Mouse (Mus musculus): ENCODE data around the gene Igfbp1.
"Not testable (repeated sequence)": the region's sequence is repeated elsewhere in the genome, so short reads cannot be mapped to it uniquely, and the experiment has no call there.

Gene Igfbp1

GRCm38 (mm10) chr11:7194432-7195311 is 2.9 kb upstream of the Igfbp1 start:
- DNase-seq (ENCODE audit: low spot score), result no peak

GRCm38 (mm10) chr11:7195312-7195685 is 2.3 kb upstream of the Igfbp1 start:
- DNase-seq (ENCODE audit: low spot score), result no peak

GRCm38 (mm10) chr11:7198006-7198405 is 424 bp downstream of the Igfbp1 start:
- DNase-seq (ENCODE audit: low spot score), result no peak

- DNase-seq (ENCODE audit: low spot score), result no peak
Measured at GRCm38 (mm10) chr11:7198481-7199256, 1.1 kb downstream of the Igfbp1 start.

- DNase-seq (ENCODE audit: low spot score), result peak; percentile 43
Measured at GRCm38 (mm10) chr11:7199736-7200392, 2.3 kb downstream of the Igfbp1 start.

GRCm38 (mm10) chr11:7200393-7200783 is 2.8 kb downstream of the Igfbp1 start:
- DNase-seq (ENCODE audit: low spot score), result no peak

- DNase-seq (ENCODE audit: low spot score), result no peak
Measured at GRCm38 (mm10) chr11:7202206-7202605, 4.6 kb downstream of the Igfbp1 start.

GRCm38 (mm10) chr11:7203846-7204245 is 6.3 kb downstream of the Igfbp1 start:
- no peak for DNase-seq (ENCODE audit: low spot score)

GRCm38 (mm10) chr11:7210343-7210742 is 12.8 kb downstream of the Igfbp1 start:
- DNase-seq (ENCODE audit: low spot score), result peak; percentile 77

GRCm38 (mm10) chr11:7211211-7211610 is 13.6 kb downstream of the Igfbp1 start:
- DNase-seq (ENCODE audit: low spot score), result no peak

GRCm38 (mm10) chr11:7212126-7212798 is 14.7 kb downstream of the Igfbp1 start:
- no peak for DNase-seq (ENCODE audit: low spot score)

- no peak for DNase-seq (ENCODE audit: low spot score)
Measured at GRCm38 (mm10) chr11:7213161-7213500, 15.5 kb downstream of the Igfbp1 start.

GRCm38 (mm10) chr11:7213501-7214341 is 16.1 kb downstream of the Igfbp1 start, which contains the start of gene Igfbp3:
TSS of gene Igfbp3 (minus strand) at chr11:7213923.
- peak; percentile 75 for DNase-seq (ENCODE audit: low spot score)

- no peak for DNase-seq (ENCODE audit: low spot score)
Measured at GRCm38 (mm10) chr11:7214342-7214660, 16.7 kb downstream of the Igfbp1 start.

GRCm38 (mm10) chr11:7214761-7215160 is 17.2 kb downstream of the Igfbp1 start:
- DNase-seq (ENCODE audit: low spot score), result peak; percentile 70

- peak; percentile 75 for DNase-seq (ENCODE audit: low spot score)
Measured at GRCm38 (mm10) chr11:7215703-7216102, 18.1 kb downstream of the Igfbp1 start.

GRCm38 (mm10) chr11:7221826-7222225 is 24.2 kb downstream of the Igfbp1 start:
- not testable (repeated sequence) for DNase-seq (ENCODE audit: low spot score)

- peak; percentile 64 for DNase-seq (ENCODE audit: low spot score)
Measured at GRCm38 (mm10) chr11:7226200-7226599, 28.6 kb downstream of the Igfbp1 start.

- no peak for DNase-seq (ENCODE audit: low spot score)
Measured at GRCm38 (mm10) chr11:7226810-7227550, 29.4 kb downstream of the Igfbp1 start.

- DNase-seq (ENCODE audit: low spot score), result no peak
Measured at GRCm38 (mm10) chr11:7228107-7228506, 30.5 kb downstream of the Igfbp1 start.

GRCm38 (mm10) chr11:7230000-7230399 is 32.4 kb downstream of the Igfbp1 start:
- DNase-seq (ENCODE audit: low spot score), result no peak
